Mouse (Mus musculus) gastrocnemius, postnatal 36 days (tissue): ENCODE measurements around the gene Wdr76. TPM values are rescaled to one million over a fixed set of nuclear protein-coding genes. Genes with fewer than 3 reads are reported as not detected.

Experiments
- DNase-seq, 2 experiments: peaks; one replicate each; pipeline ENCODE4 v3.0.0; 2022
- intact Hi-C: fragments of 180-260 bp; cut with DNase I; formaldehyde crosslinking; loops from one replicate; pipeline ENCODE4 v1.15.1; 2025
- total RNA-seq, 2 experiments: library from RNA; stranded (reverse); gene quantifications; 2 replicates each; pipeline ENCODE4 v1.2.3; 2021

Wdr76 gene
- total RNA-seq, 2 experiments from 2014 or later = 1.7 to 2.0 TPM

DNA sequence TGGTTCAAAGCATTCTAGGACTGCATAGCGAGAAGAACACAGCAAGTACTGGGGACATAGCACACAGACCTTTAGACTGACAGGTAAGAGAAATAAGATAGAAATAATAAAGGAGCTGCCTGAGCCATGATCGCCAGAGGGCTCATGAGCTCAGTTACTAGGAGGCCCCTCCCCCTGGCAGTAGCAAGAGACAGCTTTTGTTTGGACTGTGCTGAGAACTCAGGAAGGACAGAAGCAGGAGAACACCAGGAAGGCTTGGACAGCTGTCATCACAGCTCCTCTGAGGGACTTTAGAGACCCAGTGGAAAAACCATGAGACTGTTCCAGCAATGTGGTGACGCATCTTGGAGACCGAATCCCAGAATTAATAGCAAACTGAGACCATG is 81.8 kb downstream of the Wdr76 start:
- intact Hi-C loops = no loop called here
- peak in 1 of 2 experiments; percentile 16 for DNase-seq

DNA sequence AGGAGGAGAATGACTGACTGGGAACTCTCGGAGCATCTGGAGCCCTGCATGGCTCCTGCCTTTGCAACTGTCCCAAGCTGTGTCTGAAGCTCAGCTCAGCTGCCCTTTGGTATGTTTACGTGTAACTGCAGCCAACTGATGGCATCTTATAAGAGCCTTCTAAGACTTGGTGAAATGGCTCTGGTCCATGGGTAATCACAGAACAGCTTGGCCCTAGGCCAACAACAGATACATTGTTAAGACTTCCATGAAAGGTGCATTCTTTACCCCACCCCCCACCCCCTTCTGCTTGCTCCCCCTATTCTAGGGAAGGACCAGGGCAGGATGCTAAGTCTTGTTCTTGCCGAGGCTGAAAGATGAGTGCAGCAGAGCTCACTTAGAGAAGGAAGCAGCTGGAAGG is 87.6 kb downstream of the Wdr76 start:
- intact Hi-C loops = no loop called here
- DNase-seq = no peak

Other genes starting within 250 kb of the Wdr76 start
- 10 to 100 TPM; 14.2 to 16.0 TPM for gene Trp53bp1, start 235.3 kb upstream of the Wdr76 start, total RNA-seq
- gene Map1a, start 217.1 kb upstream of the Wdr76 start, total RNA-seq = 1 to 10 TPM; 6.7 to 8.1 TPM
- gene Ppip5k1, start 151.3 kb upstream of the Wdr76 start, total RNA-seq = 10 to 100 TPM; 63.1 to 84.5 TPM
- gene Ckmt1, start 149.0 kb upstream of the Wdr76 start, total RNA-seq = not detected
- under 1 TPM in 1 of 2 experiments, not detected in 1; 0.08 TPM for gene Strc, start 119.6 kb upstream of the Wdr76 start, total RNA-seq
- gene Pdia3, start 92.9 kb upstream of the Wdr76 start, total RNA-seq = 10 to 100 TPM; 40.2 to 41.8 TPM
- 1 to 10 TPM; 1.7 to 2.0 TPM for gene Catsper2, start 92.9 kb upstream of the Wdr76 start, total RNA-seq
- gene Ell3, start 62.4 kb upstream of the Wdr76 start, total RNA-seq = not detected
- gene Serf2, start 57.5 kb upstream of the Wdr76 start, total RNA-seq = 100 to 1,000 TPM; 310 to 311 TPM
- gene Hypk, start 53.4 kb upstream of the Wdr76 start, total RNA-seq = 10 to 100 TPM; 11.5 to 23.6 TPM
- not detected for gene Serinc4, start 49.9 kb upstream of the Wdr76 start, total RNA-seq
- 10 to 100 TPM; 17.4 to 21.8 TPM for gene Mfap1b, start 32.7 kb upstream of the Wdr76 start, total RNA-seq
- gene Mfap1a, start 58 bp upstream of the Wdr76 start, total RNA-seq = 10 to 100 TPM; 12.8 to 15.7 TPM